Mouse (Mus musculus) regulatory T cell (primary cell): ENCODE results near the gene Rabgap1l.

ENCODE experiments used
- in situ Hi-C: fragments of 300-600 bp; cut with MboI, MseI; formaldehyde crosslinking; loops from one replicate; pipeline ENCODE4 v1.15.1; 2025; ENCODE audit warnings: high pct_unique_total_duplicates

The Rabgap1l gene

GRCm38 (mm10) chr1:160519896-160520465, 273.0 kb downstream of the Rabgap1l start:
- in situ Hi-C loops: no loop called here

GRCm38 (mm10) chr1:160518552-160518951, 274.5 kb downstream of the Rabgap1l start:
- in situ Hi-C loops: no loop called here

GRCm38 (mm10) chr1:160507766-160508165, 285.2 kb downstream of the Rabgap1l start:
- in situ Hi-C loops: no loop called here

- in situ Hi-C loops: no loop called here
Observed at GRCm38 (mm10) chr1:160496906-160497577, 296.0 kb downstream of the Rabgap1l start.

- in situ Hi-C loops: no loop called here
Observed at GRCm38 (mm10) chr1:160485731-160486130, 307.3 kb downstream of the Rabgap1l start.

- in situ Hi-C loops: no loop called here
Observed at GRCm38 (mm10) chr1:160485028-160485427, 308.0 kb downstream of the Rabgap1l start.

- in situ Hi-C loops: no loop called here
Observed at GRCm38 (mm10) chr1:160481643-160482042, 311.4 kb downstream of the Rabgap1l start.

GRCm38 (mm10) chr1:160467443-160467842, 325.6 kb downstream of the Rabgap1l start:
- in situ Hi-C loops: no loop called here

- in situ Hi-C loops: no loop called here
Observed at GRCm38 (mm10) chr1:160465186-160465585, 327.8 kb downstream of the Rabgap1l start.

GRCm38 (mm10) chr1:160464148-160464547, 328.9 kb downstream of the Rabgap1l start:
- in situ Hi-C loops: no loop called here

- in situ Hi-C loops: no loop called here
Observed at GRCm38 (mm10) chr1:160460346-160460745, 332.7 kb downstream of the Rabgap1l start.

- in situ Hi-C loops: loop anchor here (5.0 kb wide), 1 partner anchor 44 kb away; no protein-coding TSS in a partner anchor
Observed at GRCm38 (mm10) chr1:160451663-160452062, 341.3 kb downstream of the Rabgap1l start.

- in situ Hi-C loops: no loop called here
Observed at GRCm38 (mm10) chr1:160448681-160449080, 344.3 kb downstream of the Rabgap1l start.

GRCm38 (mm10) chr1:160446823-160447222, 346.2 kb downstream of the Rabgap1l start:
- in situ Hi-C loops: no loop called here

GRCm38 (mm10) chr1:160443506-160443905, 349.5 kb downstream of the Rabgap1l start:
- in situ Hi-C loops: no loop called here

- in situ Hi-C loops: no loop called here
Observed at GRCm38 (mm10) chr1:160441679-160442078, 351.3 kb downstream of the Rabgap1l start.

- in situ Hi-C loops: no loop called here
Observed at GRCm38 (mm10) chr1:160441161-160441560, 351.9 kb downstream of the Rabgap1l start.

- in situ Hi-C loops: no loop called here
Observed at GRCm38 (mm10) chr1:160438820-160439219, 354.2 kb downstream of the Rabgap1l start.

GRCm38 (mm10) chr1:160417196-160417854, 375.7 kb downstream of the Rabgap1l start:
- in situ Hi-C loops: no loop called here

GRCm38 (mm10) chr1:160410822-160411221, 382.2 kb downstream of the Rabgap1l start:
- in situ Hi-C loops: no loop called here

GRCm38 (mm10) chr1:160409689-160410088, 383.3 kb downstream of the Rabgap1l start:
- in situ Hi-C loops: loop anchor here (5.0 to 10.0 kb wide), 2 partner anchors 43 to 305 kb away; no protein-coding TSS in a partner anchor

- in situ Hi-C loops: loop anchor here (5.0 to 10.0 kb wide), 2 partner anchors 43 to 306 kb away; no protein-coding TSS in a partner anchor
Observed at GRCm38 (mm10) chr1:160409123-160409522, 383.9 kb downstream of the Rabgap1l start.
